Mouse (Mus musculus) lung, adult 2 months (tissue): ENCODE data around the gene Mboat2. TPM values are rescaled to one million over a fixed set of nuclear protein-coding genes. Genes with fewer than 3 reads are reported as not detected.

Source experiments
- DNase-seq: peaks from one replicate; pipeline ENCODE4 v3.0.0; 2022
- H3K4me1 ChIP-seq: fragments of 200-500 bp; 2 replicates; pipeline ENCODE4 v1.6.1; 2011; ENCODE audit warnings: low read length; ENCODE audit not compliant: control insufficient read depth, insufficient read depth
- H3K4me3 ChIP-seq: fragments of 200-500 bp; replicated peaks from 2 replicates; pipeline ENCODE3; 2011; ENCODE audit warnings: low read depth, mild to moderate bottlenecking, control low read depth, low read length; ENCODE audit errors: extremely low read depth
- CTCF ChIP-seq: fragments of 200-500 bp; IDR thresholded peaks from 2 replicates; pipeline ENCODE4 v1.5.1; 2011; ENCODE audit warnings: mild to moderate bottlenecking, low read length, control low read depth; ENCODE audit not compliant: insufficient read depth
- POLR2A ChIP-seq: fragments of 200-500 bp; IDR thresholded peaks from 2 replicates; pipeline ENCODE4 v1.6.1; 2011; ENCODE audit warnings: low read depth, mild to moderate bottlenecking, control low read depth, low read length, borderline replicate concordance; ENCODE audit errors: extremely low read depth
- WGBS: fragments of 180-500 bp; shearing (Covaris S2); methylation state at CpG from one replicate; pipeline ENCODE4 v1.1.7; 2018; 5-methylcytosine and 5-hydroxymethylcytosine counted together
- polyA plus RNA-seq: library from polyadenylated mRNA; depleted of rRNA; stranded (reverse); fragments of >200 nt; gene quantifications from 2 replicates; pipeline ENCODE4 v1.2.3, GENCODE M21; 2012

Gene Mboat2
- polyA plus RNA-seq, 1 experiment: 4.0 TPM

- DNase-seq: no peak
- peaks cover 5% of the 10 kb centered on the region; the same call in 1 of the 2 replicates for H3K4me1 ChIP-seq
- no peak for TF ChIP-seq POLR2A
- TF ChIP-seq CTCF: no peak
- H3K4me3 ChIP-seq: no peak overlapping the region
- 68% methylated on average over 5 of the region's 5 CpGs for WGBS
Measured at GRCm38 (mm10) chr12:24971490-24972200, 141.0 kb downstream of the Mboat2 start.

DNA sequence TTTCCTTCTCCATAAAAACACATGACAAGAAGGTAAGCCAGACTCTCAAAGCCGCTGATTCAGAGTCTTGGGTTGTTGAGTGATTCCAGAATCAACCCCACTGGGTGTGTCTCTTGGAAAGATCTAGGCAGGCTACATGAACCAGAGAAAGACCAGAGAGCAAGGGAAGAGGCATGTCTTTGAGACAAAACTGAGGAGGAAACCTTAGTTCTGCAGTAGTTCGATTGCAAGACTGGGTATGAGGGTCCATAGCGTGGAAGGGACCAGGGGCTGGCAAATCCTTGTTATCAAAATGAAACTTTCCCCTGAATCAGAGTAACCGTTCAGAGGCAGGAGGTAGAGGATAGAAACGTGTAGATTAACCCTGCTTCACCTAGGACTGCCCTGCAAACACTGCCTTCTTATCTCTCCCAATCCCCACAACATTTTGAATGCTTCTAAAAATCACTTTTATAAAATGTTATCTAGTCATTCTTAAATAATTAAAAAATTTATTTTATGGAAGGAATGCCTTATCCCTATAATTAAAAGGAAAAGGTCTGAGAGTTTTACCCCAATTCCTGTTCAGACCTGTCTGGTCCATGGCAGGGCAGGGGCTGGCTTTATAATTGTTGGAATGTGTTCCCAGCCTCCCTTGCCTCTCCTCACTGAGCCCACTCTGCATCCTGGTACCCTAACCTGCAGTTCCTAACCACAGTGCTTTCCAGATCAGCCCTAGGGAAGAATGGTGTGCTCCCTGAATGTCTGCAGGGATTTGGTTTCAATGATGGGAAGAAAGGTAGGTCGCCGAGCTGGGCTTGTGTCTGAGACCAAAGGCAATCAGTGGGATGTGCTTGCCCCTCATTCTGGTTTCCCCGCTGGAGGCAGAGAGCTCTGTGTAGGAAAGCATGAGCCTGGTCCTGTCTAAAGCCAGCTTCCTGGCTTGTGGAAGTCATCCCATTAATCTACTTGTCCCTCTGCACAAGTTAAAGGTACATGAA, 142.0 kb downstream of the Mboat2 start:
- Histone ChIP-seq H3K4me1 (peaks cover 7% of the 10 kb centered on the region; the same call in 1 of the 2 replicates), H3K4me3 (no peak overlapping the region)
- DNase-seq: no peak
- WGBS: 74% methylated on average over 8 of the region's 8 CpGs
- TF ChIP-seq POLR2A (no peak), CTCF (no peak)

DNA sequence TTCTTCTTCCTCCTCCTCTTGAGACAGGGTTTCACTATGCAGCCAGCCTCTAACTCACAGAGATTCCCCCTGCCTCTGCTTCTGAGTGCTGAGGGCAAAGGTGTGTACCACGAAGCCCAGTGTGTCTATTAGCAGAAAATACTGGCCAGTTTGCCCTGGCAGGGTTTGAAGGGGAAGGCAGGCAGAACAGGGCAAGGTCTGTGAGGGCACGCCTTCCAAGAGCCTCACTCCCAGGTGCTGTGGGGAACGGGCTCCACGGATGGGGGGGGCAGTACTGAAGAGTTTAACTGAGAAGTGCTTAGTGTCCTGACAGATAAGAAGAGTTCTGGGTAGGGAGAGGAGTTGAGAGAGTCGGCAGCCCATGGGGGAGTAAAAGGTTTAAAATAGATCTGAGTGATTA, 142.9 kb downstream of the Mboat2 start:
- DNase-seq: no peak
- WGBS: 43% methylated on average over 5 of the region's 5 CpGs
- TF ChIP-seq POLR2A (no peak), CTCF (no peak)
- Histone ChIP-seq H3K4me1 (peaks cover 7% of the 10 kb centered on the region; the same call in 1 of the 2 replicates), H3K4me3 (no peak overlapping the region)

DNA sequence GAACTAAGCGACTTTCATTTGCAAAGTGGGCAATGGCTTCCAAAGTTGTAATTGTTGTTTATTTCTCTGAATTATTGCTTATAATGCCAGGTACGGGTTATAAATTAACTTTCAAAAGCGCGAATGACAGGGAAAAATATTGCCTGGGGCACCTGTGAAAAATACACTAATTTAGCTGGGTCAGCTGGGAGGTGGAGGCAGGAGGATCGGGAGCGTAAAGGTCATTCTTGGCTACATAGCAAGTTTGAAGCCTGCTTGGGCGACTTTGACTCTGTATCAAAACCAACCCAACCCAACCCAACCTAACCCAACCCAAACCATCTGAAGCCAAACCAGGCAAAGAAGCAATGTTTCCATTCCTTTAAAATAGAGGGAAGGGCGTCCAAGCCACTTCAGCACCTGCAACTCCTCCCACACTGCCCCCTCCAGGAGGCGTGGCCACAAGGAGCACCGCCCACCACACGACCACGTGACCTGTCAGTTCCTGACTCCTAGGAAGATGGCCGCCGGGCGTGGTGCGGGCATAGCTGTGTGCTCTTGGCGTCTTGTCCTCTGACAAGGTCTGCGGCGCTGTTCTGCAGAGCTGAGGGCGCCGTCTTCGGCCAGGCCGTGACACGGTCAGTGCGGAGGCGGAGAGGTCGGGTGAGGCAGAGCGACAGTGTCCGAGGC, 143.9 kb downstream of the Mboat2 start, which contains the start of gene Kidins220:
TSS of gene Kidins220 (plus strand) at position 480 of the 669 bp plus-strand sequence.
- Histone ChIP-seq H3K4me3 (peak within 1 kb of the TSS; percentile 94), H3K4me1 (peaks cover 7% of the 10 kb centered on the region; the same call in 1 of the 2 replicates)
- WGBS: 14% methylated on average over 28 of the region's 29 CpGs
- TF ChIP-seq POLR2A: peak; percentile 97; the same call in 1 of the 2 replicates
- no peak for TF ChIP-seq CTCF
- DNase-seq: peak; percentile 95

- DNase-seq: peak; percentile 65
- Histone ChIP-seq H3K4me3 (peak overlapping the region; percentile 94), H3K4me1 (peaks cover 7% of the 10 kb centered on the region; the same call in 1 of the 2 replicates)
- under 1% methylated on average over 31 of the region's 31 CpGs for WGBS
- TF ChIP-seq POLR2A (no peak), CTCF (0 out of 2 replicates have a peak, but pooled peaks have one; percentile 10)
Measured at GRCm38 (mm10) chr12:24975115-24975733, 144.5 kb downstream of the Mboat2 start.

DNA sequence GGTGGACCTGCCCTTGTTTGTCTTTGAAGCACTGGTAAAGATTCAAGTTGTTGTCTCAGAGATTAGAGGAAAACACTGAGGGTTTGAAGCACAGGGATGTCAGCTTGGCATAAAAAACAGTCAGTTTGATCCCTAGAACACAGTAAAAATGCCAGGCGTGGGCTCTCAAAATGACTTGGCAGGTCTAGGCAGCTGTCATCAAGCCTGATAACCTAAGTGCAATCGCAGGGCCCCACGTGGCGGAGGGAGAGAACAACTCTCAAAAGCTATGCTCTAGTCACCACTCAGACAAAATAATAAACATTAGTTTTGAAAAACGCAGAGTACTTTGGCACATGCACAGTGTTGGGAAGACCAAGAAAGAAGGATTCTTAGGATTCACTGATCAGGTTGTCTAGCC, 154.5 kb downstream of the Mboat2 start:
- 70% methylated on average over 5 of the region's 5 CpGs for WGBS
- TF ChIP-seq POLR2A: no peak
- TF ChIP-seq CTCF: no peak
- no peak overlapping the region for H3K4me3 ChIP-seq
- peaks cover 4% of the 10 kb centered on the region for H3K4me1 ChIP-seq
- no peak for DNase-seq

- Histone ChIP-seq H3K4me1 (no peaks in the 10 kb centered on the region), H3K4me3 (no peak overlapping the region)
- 95% methylated on average over 4 of the region's 4 CpGs for WGBS
- TF ChIP-seq CTCF (no peak), POLR2A (no peak)
- DNase-seq: no peak
Measured at GRCm38 (mm10) chr12:24995350-24995749, 164.7 kb downstream of the Mboat2 start.

- TF ChIP-seq CTCF (no peak), POLR2A (no peak)
Measured at GRCm38 (mm10) chr12:25005350-25005749, 174.7 kb downstream of the Mboat2 start.

More at GRCm38 (mm10) chr12:25005350-25005749, 174.7 kb downstream of the Mboat2 start:
- DNase-seq: no peak
- WGBS: 73% methylated on average over 6 of the region's 6 CpGs
- no peak overlapping the region for H3K4me3 ChIP-seq
- H3K4me1 ChIP-seq: no peaks in the 10 kb centered on the region
